Mouse (Mus musculus): ENCODE results near the gene Nwd1.

The Nwd1 gene

DNA sequence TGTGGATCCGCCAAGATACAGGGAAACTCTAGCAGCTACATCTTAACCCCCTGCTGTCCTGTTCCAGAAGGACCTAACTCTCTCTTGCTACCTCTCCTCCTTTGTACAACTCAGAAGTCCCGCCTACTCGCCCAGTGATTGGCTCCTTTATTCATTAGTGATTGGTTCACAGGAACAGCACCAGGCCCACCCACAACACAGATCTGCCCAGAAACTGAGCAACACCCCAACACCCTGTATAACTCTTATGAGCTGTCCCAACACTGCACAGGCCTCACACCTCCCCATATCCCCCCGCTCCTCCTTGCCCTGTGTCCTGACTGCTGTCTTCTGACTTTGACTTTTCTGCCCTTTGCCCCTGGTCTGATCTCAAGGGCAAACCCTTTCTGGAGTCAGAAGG, 119.2 kb downstream of the Nwd1 start:
- DNase-seq = no peak

DNA sequence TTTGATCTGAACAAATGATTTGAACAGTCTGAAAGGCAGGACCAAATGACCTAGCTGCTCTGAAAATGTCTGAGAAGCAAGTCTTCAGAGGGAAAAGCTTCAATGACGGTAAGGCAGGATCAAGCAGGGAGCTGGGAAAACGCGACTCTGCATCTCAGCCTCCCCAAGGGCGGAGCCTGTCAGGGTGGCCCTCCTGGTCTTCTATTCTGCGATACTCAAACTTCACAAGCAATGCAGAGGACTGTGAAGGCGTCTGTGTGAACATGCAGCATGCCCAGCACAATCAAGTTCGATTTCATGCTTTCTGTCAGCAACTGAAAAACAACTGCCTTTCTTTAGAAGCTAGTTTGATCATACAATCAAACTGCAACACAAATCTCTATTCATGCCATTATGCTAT, 120.3 kb downstream of the Nwd1 start:
- no peak for DNase-seq

Measured in kidney, adult 8-10 months (tissue).